Mouse (Mus musculus) spleen, adult 18-20 months (tissue): Measurements from ENCODE around the gene Prdm12.

Experiments
- DNase-seq, 2 experiments: peaks; one replicate each; pipeline ENCODE4 v3.0.0; 2022; ENCODE audit warnings: mixed read lengths in 2 of 2

Gene Prdm12

GRCm38 (mm10) chr2:31639901-31640608 lies at the start of gene Prdm12:
Gene Prdm12, plus strand, starts transcription at chr2:31640037.
- DNase-seq = no peak

DNA sequence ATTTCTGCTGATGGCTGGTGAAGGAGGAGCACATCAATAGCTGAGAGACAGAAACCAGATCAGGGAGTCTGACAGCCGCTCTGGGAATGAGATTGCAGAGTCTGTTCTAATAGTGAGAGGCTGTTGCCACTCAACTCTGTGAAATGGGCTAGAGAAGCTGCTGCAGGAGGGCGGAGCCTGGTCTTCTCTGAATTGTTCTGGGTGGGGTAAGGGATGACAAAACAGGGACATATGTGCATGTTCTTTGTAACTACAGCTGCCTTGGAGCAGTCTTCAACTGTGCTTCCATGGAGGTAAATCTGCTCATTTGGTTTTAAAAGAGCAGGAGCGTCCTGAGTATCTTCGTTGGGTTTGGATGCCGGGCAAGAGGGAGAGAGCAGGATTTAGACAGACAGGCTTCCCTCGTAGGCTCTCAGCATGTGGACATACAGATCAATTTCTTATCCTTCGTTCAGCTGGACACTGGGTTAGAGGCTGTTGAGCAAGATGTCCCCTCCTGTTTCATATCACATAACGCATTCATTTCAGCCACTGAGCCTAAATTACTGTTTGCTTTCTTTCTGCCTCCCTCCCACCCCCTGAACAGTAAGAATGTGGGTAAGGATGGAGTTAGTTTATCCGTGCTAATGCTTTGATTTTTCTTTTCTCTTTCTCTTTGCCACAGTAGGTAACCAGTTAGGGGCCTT lies 47.9 kb upstream of the Prdm12 start:
- DNase-seq = no peak

GRCm38 (mm10) chr2:31607555-31607954 lies 32.3 kb upstream of the Prdm12 start:
- no peak for DNase-seq

DNA sequence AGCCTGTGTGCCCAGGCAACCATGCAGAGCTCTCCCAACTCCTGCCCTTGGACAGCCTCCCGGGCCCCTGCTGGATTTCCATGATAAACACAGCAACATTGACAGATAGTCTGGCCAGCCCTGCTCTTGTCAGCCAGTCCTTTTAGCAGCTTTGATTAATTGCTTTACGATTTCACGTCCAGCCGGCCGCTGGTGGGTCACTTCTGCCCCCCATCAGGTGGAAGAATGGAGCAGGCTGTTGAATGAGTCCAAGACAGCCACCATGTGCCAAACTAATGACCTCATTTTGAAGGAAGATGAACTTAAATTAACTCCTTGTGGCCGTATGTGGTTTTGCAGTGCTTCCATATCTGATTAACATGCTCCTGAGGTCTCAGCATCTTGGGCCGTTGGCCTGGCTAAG lies 30.0 kb upstream of the Prdm12 start:
- no peak for DNase-seq

DNA sequence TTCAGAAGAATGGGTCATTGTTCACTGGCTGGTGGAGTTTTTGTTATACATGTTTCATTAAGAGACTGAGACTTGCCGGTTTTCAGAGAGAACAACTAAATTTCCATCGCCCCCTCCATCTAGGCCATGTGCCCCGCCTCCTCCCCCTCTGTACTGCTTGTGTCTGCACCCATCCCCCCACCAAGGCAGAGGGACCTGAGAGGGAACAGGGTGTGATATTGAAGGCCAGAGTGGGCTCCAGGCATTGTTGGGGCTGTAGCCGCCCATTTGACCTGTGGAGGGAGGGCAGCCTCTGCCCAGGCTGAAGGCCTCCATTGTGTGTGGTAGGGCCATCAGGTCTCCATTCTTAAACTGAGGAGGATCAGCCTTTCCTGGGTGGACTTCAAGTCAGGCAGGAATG lies 28.9 kb upstream of the Prdm12 start:
- DNase-seq = no peak

DNA sequence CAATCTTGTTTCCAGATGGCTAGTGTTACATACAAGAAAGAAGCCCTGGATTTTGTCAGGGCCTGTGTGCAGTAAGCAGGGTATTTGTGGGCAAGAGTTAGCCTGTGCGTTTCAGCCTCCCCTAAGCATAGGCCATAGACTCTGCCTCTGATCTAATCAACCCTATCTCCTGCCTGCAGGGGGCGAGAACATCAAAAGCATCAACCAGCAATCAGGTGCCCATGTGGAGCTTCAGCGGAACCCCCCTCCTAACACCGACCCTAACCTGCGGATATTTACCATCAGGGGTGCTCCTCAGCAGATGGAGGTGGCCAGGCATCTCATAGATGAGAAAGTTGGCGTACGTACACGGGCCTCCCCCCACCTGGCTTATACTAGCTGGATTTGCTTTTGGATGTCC lies 28.4 kb upstream of the Prdm12 start:
- DNase-seq = no peak

GRCm38 (mm10) chr2:31612627-31613026 lies 27.2 kb upstream of the Prdm12 start:
- DNase-seq = no peak

- DNase-seq = no peak
Observed at GRCm38 (mm10) chr2:31613781-31614180, 26.1 kb upstream of the Prdm12 start.

- DNase-seq = no peak
Observed at GRCm38 (mm10) chr2:31618484-31619161, 21.2 kb upstream of the Prdm12 start.

DNA sequence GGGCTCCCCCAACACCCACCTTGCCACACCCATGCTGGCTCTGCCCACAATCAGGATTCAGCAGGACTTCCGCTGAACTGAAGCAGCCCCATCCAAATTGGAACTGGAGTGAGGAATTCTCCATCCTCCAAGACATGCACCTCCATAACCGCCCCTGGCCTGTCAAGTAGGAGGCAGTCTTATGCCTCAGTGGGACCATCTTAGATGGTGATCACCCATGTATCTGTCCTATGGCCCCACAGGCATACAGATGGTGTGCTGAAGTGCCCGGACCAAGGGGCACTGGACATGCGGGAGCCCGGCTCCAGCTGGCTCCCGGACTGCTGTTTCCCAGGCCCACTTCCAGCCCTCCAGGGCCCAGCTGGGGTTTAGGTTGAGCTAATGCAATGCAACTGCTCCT lies 20.6 kb upstream of the Prdm12 start:
- DNase-seq = no peak

DNA sequence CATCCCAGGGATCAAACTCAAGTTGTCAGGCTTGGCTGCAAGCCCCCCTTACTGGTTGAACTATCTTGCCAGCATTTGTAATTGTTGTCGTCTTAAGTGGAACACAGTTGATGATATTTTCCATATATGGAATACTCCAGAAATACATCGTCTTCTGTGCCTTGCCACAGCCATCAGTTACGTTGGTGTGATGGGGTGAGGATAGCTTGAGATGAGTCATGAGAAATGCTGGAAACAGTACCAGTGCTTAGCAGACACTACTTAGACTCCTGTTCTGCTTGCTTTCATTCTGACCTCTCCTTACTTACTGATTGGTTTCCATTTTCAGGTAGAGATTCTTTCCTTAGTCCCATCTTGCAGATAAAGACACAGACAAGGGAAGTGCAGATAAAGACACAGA lies 6.3 kb upstream of the Prdm12 start:
- no peak for DNase-seq

DNA sequence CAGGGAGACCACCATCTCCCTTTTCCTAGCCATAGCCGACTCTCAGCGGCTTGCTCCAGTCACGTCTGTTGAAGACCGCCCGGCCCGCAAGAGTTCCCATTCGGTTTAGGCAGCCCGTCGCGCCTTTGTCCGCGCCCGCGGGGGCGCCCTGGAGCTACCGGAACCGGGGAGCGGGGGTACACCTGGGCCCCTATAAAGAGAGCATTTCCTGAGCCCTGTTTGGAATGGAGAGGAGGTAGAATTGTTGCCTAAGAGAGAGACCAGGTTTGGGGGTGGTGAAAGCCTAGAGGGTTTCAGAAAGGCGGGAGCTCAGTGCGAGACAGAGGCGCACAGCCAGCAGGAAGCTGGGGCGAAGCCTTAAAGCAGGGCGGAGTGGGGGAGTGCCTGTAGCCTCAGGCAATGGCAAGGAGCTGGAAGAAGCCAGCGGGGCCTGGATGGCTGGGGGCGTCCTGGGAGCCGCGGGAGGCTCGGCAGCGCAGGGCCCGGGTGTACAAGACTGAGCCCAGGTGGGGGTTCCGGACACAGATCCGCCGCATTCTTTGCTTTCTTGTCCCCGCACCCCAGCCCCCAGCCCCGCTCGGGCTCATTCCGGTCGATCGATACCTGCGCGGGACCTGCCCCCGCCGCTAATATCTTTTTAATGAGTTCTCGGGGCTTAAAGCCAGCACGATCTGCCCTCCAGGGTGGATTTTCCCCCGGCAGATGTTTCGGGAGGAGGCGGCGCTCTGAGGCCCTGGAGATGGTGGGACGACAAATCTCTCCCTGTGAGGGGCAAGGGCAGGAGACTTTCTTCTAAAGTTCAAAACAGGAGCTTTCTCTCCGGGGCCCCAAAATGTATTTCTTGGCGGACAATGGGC lies 4.3 kb upstream of the Prdm12 start:
- DNase-seq = no peak

DNA sequence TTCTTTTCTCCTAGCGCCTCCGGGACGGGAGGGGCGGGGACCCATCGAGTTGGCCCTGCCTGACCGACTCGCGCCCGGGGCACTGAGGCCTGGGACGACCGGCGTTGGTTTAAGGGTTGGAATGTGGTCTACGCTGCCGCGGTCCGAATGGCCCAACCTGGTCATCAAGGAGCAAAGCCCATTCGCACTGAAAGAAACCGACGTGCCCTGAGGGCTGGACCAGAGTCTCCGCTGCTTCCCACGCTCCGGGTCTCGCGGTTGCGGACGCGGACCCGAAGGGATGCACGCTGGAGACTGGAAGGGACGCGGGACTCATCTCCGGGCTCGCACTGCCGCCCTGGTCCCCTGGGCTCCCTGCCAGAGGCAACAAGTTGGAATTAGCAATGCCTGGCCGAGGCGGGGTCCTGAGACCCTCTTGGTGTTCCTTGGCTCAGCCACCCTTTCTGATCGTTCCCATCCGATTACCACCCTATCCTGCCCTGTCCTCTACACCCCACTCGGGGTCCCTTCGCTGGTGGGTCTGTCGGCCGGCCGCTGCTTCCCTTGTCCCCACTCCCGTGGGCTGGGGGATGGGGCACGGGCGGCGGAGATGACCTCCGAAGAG lies 3.6 kb upstream of the Prdm12 start:
- no peak for DNase-seq

DNA sequence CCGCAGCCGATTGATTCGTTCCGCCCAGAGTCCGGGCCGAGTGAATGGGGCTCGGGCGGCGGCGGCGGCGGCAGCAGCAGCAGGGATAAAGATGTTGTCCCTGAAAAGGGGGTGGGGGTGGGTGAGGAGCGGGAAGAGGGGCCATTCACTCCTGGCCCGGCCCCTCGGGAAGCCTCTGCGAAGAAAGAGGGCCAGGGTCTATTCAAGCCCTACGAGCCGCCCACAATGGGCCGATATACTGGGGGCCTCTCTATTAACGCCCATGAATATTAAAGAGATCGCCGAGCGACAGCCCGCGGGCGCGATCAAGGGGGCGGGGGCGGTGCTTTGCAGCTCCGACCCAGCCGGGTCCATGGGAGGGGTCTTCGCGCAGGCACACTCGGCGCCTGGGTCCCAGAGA lies 3.1 kb upstream of the Prdm12 start:
- no peak for DNase-seq

- DNase-seq = no peak
Observed at GRCm38 (mm10) chr2:31637311-31637710, 2.5 kb upstream of the Prdm12 start.

- DNase-seq = peak in 1 of 2 experiments; percentile 42
Observed at GRCm38 (mm10) chr2:31637807-31638206, 2.0 kb upstream of the Prdm12 start.

DNA sequence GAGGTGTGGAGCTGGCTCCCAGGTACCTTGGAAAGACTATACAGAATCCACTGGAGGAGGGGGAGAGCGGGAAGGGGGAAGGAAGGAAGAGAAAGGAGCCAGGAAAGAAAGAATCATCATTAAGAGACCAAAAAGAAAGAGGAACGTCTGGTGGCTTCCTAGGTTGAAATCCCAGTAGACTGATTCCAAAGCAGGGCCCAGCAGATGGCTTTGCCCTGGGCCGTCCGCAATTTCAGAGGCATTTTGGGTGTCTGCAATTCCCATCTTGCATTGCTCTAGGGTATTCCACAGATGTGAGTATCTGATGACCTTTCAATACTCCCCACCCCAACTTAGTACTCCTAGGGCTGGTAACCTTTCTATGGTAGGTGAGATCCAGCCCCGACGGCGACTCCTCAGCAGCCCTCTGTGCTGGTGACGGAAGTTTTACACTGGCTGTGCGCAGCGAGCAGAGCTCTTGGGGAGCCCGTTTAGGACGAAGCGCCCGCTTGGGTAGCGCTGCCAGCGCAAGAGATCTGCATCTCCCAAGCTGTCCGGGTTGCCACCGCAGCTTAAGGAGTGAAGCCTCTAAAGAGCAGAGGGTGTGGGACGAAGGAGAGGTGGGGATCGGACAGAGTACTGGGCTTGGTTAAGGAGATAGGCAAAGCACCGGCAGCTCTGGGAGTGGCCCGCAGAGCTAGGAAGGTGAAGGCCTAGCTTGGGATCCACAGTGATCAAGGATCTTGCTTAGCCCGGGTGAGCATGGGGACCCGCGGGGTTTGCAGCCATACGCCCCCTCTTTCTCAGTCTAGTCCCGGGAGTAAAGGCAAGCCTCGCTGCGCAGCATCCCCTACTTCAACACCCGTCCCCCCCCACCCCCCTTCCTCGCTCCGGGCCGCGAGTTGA lies 1.0 kb upstream of the Prdm12 start:
- no peak for DNase-seq

DNA sequence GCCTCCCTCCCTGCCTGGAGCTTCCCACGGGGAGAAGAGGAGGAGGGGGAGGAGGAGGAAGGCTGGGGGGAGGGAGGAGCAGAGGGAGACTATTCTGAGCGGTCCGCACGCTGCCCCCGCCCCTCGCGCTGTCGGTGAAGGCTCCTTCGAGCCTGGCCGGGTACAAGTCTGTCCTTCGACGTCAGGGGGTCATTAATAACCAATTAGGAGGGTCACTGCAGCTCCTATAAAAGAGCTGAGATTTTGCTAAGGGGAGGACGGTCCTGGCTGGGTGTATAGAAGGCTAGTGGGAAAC lies 424 bp upstream of the Prdm12 start:
- DNase-seq = no peak

GRCm38 (mm10) chr2:31640609-31641507 lies 1.0 kb downstream of the Prdm12 start:
- no peak for DNase-seq

DNA sequence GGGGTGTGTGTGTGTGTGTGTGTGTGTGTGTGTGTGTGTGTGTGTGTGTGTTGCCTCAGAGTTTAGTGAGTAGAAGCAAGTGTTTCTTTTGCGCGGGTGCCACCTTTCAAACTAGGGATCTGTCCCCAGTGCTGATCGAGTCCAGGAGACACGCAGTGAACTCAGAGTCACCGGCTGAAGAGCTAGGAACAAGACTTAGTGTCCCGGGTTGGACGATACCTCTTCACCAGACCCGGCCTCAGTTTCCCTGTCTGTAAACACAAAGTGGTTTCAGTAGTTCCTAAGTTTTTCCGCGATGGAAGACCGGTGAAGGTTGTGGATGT lies 1.6 kb downstream of the Prdm12 start:
- DNase-seq = no peak

DNA sequence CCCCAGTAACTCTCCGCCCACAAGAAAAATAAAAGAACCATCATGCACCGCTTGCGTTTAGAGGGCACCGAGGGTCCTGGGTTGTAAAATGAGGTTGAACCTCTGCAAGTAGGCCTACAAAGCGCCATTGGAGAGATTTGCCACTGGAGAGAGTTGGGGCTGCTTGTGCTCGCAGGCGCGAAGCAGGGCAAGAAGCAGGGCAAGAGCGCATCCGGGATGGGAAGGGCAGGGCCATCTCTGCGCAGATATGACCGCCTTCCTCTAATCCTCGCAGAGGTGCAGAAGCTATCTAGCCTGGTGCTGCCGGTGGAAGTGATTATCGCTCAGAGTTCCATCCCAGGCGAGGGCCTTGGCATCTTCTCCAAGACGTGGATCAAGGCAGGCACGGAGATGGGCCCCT lies 2.1 kb downstream of the Prdm12 start:
- no peak for DNase-seq
